Mouse (Mus musculus): ENCODE data around the gene Mrs2. TPM values are rescaled to one million over a fixed set of nuclear protein-coding genes. Genes with fewer than 3 reads are reported as not detected.

Mrs2 gene
- 15.0 and 21.2 TPM in 2 replicates for polyA plus RNA-seq (2015; fragmentation: Nextera tagmentation; extraction: Ambion mirVana)

DNA sequence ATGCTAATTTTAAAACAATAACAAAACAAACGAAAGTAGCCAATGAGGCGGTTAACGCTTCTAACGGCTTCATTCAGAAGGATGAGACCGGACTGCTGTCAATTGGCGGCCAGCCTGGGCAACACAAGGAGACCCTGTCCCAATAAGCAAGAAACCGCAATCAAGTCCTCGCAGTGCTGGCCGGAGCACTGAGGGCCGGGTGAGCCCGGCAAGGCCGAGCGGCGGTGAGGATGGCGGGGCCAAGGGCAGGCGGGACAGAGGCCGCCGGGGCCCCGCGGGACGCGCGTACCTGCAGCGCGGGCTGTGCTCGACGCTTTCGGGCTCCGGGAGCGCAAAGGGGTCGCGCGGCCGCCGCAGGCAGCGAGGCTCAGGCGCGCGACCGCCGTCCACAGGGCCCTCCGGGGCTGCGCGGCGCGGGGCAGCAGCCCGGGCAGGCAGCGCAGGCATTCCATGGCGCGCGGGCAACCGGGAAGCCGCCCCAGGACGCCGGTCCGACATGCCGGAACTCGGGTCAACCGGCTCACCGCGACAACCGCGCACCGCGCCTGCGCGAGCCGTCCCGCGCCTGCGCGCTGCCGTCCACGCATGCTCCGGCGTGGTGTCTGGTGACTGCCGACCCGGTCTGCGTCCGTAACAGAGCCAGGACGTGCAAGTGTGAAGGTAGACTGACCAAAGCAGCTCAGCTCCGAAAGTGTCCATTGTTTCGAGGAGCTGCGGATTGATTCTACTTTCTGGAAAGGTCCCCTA is at the start of gene Mrs2:
Gene Mrs2, minus strand, starts transcription at position 587 of the 747 bp plus-strand sequence.
- WGBS: under 1% methylated on average over 71 of the region's 84 CpGs
- Histone ChIP-seq H3K4me1 (replicated peaks; ENCODE audit: control insufficient read depth, insufficient read depth, low read length) (peaks cover 5% of the 10 kb centered on the region; the same call in 1 of the 2 replicates), H3K9ac (ENCODE audit: low read depth, low read length) (peak within 1 kb of the TSS; percentile 91), H3K27ac (ENCODE audit: low read depth, low read length) (peak within 1 kb of the TSS; percentile 83), H3K36me3 (ENCODE audit: control insufficient read depth, insufficient read depth) (no peaks in the 10 kb centered on the region), H3K4me3 (ENCODE audit: low read depth, low read length) (peak within 1 kb of the TSS; percentile 92), H3K27me3 (replicated peaks; ENCODE audit: control insufficient read depth, insufficient read depth, low read length) (no peaks in the 10 kb centered on the region), H3K9me3 (ENCODE audit: control insufficient read depth) (no peaks in the 10 kb centered on the region), H3K4me2 (replicated peaks; ENCODE audit: low read depth) (peak within 1 kb of the TSS; percentile 90)
- ATAC-seq: peak; percentile 90
- TF ChIP-seq CTCF (IDR thresholded peaks at IDR 0.05; ENCODE audit: low read depth): no peak

DNA sequence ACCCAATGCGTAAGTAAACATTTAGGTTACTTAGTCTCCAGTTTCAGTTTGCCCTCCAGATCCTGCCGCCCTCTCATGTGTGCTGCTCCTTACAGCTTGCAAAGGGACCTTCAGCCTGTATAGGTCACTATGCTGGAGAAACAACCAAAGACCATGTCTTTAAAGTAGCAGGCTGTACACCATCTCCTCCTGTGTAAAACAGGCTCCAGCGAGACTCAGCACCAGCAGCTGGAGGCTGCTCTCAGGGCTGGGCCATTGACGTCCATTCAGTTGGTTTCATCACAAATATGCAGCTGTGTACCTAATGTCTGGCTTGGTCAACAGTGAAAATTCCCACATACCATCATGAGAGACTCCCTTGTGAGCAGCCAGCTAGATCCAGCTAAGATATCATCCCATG is 49.6 kb upstream of the Mrs2 start:
- 62% methylated on average over 4 of the region's 4 CpGs for WGBS
- H3K4me2 ChIP-seq (replicated peaks; ENCODE audit: low read depth): no peak overlapping the region
- no peak for ATAC-seq
- H3K4me1 ChIP-seq (replicated peaks; ENCODE audit: control insufficient read depth, insufficient read depth, low read length): no peaks in the 10 kb centered on the region
- TF ChIP-seq CTCF (IDR thresholded peaks at IDR 0.05; ENCODE audit: low read depth): no peak
- H3K27me3 ChIP-seq (replicated peaks; ENCODE audit: control insufficient read depth, insufficient read depth, low read length): no peaks in the 10 kb centered on the region
- H3K27ac ChIP-seq (ENCODE audit: low read depth, low read length): no peak overlapping the region
- no peaks in the 10 kb centered on the region for H3K9me3 ChIP-seq (ENCODE audit: control insufficient read depth)
- no peak overlapping the region for H3K4me3 ChIP-seq (ENCODE audit: low read depth, low read length)
- H3K36me3 ChIP-seq (ENCODE audit: control insufficient read depth, insufficient read depth): no peaks in the 10 kb centered on the region
- no peak overlapping the region for H3K9ac ChIP-seq (ENCODE audit: low read depth, low read length)

DNA sequence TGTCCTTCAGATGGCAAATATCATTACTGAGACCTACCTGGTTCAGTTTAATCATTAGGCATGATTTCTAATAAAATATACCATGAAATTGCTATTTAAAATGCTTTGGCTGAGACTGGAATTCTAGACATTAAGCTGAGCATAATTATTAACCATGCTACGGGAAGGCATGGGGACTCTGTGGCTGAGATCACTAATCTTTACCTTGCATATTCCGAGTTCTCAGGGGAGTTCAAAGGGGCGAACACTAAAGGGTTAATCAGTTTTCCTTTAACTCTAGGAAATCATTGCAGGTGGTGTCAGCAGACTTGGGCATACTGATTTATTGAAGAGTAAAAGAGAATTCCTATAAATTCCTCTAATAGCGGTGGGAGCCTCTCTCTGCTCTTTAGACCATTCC is 47.0 kb upstream of the Mrs2 start:
- Histone ChIP-seq H3K36me3 (ENCODE audit: control insufficient read depth, insufficient read depth) (no peaks in the 10 kb centered on the region), H3K9me3 (ENCODE audit: control insufficient read depth) (no peaks in the 10 kb centered on the region), H3K9ac (ENCODE audit: low read depth, low read length) (no peak overlapping the region), H3K27me3 (replicated peaks; ENCODE audit: control insufficient read depth, insufficient read depth, low read length) (no peaks in the 10 kb centered on the region), H3K4me2 (replicated peaks; ENCODE audit: low read depth) (no peak overlapping the region), H3K27ac (ENCODE audit: low read depth, low read length) (no peak overlapping the region), H3K4me3 (ENCODE audit: low read depth, low read length) (no peak overlapping the region), H3K4me1 (replicated peaks; ENCODE audit: control insufficient read depth, insufficient read depth, low read length) (no peaks in the 10 kb centered on the region)
- ATAC-seq: no peak
- WGBS: 54% methylated on average over 4 of the region's 4 CpGs
- TF ChIP-seq CTCF (IDR thresholded peaks at IDR 0.05; ENCODE audit: low read depth): no peak

DNA sequence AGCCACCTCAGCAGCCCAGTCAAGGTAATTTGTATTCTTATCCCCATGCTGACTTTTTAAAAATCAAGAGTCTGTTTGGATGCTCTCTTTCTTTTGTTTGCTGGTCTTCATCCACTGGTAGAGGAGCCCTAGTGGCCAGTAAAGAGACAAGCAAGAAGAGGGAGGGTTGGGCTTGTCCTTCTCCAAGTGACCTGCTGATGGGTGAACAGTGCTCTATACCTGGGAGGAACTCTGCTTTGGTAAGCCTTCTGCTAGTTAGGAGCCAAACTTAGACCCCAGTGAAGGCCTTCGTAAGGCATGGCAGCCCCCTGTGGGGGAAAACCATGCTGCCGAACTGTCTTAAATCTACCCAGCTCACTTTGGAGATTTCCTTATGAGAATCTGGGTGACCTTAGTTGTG is 46.5 kb upstream of the Mrs2 start:
- TF ChIP-seq CTCF (IDR thresholded peaks at IDR 0.05; ENCODE audit: low read depth): no peak
- Histone ChIP-seq H3K9me3 (ENCODE audit: control insufficient read depth) (no peaks in the 10 kb centered on the region), H3K4me2 (replicated peaks; ENCODE audit: low read depth) (no peak overlapping the region), H3K4me3 (ENCODE audit: low read depth, low read length) (no peak overlapping the region), H3K4me1 (replicated peaks; ENCODE audit: control insufficient read depth, insufficient read depth, low read length) (no peaks in the 10 kb centered on the region), H3K9ac (ENCODE audit: low read depth, low read length) (no peak overlapping the region), H3K27me3 (replicated peaks; ENCODE audit: control insufficient read depth, insufficient read depth, low read length) (no peaks in the 10 kb centered on the region), H3K36me3 (ENCODE audit: control insufficient read depth, insufficient read depth) (no peaks in the 10 kb centered on the region), H3K27ac (ENCODE audit: low read depth, low read length) (no peak overlapping the region)
- no peak for ATAC-seq
- WGBS: 97% methylated on average over 2 of the region's 2 CpGs

DNA sequence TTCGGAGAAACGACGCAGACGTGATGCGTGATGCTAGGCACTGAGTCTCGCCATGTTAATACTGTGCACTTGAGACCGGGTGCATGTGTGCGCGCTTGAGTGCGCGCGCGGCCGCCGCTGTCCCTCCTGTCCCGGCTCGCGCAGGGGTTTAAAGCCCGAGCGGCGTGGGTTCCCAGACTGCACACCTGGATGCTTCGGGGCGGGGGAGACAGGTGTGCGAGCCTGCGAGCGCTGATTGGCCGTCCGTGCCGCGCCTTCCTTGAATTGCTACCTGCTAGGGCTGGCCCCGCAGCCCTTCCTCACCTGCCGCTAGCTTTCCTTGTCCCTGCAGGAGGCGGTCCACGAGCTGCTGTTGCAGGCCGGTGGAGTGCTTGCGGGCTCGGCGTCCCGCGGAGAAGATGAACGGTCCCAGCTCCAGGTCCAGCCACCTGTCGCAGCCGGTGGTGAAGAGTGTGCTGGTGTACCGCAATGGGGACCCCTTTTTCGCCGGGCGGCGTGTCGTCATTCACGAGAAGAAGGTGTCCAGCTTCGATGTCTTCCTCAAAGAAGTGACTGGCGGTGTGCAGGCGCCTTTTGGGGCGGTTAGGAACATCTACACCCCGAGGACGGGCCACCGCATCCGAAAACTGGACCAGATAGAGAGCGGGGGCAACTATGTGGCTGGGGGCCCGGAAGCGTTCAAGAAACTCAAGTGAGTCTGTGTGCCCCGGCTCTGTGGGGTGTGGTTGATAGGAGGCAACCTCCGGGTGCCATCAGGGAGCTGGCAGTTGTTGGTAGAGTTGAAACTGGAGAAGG is 35.9 kb upstream of the Mrs2 start, which contains the start of gene Dcdc2a:
Gene Dcdc2a, plus strand, starts transcription at position 132 of the 795 bp plus-strand sequence.
- Histone ChIP-seq H3K27me3 (replicated peaks; ENCODE audit: control insufficient read depth, insufficient read depth, low read length) (peaks cover 18% of the 10 kb centered on the region; the same call in 1 of the 2 replicates), H3K27ac (ENCODE audit: low read depth, low read length) (no peak within 1 kb of the TSS), H3K4me2 (replicated peaks; ENCODE audit: low read depth) (peak within 1 kb of the TSS; percentile 76), H3K36me3 (ENCODE audit: control insufficient read depth, insufficient read depth) (no peaks in the 10 kb centered on the region), H3K9ac (ENCODE audit: low read depth, low read length) (no peak within 1 kb of the TSS), H3K4me1 (replicated peaks; ENCODE audit: control insufficient read depth, insufficient read depth, low read length) (no peaks in the 10 kb centered on the region; the same call in 1 of the 2 replicates), H3K4me3 (ENCODE audit: low read depth, low read length) (peak within 1 kb of the TSS; percentile 48), H3K9me3 (ENCODE audit: control insufficient read depth) (no peaks in the 10 kb centered on the region)
- TF ChIP-seq CTCF (IDR thresholded peaks at IDR 0.05; ENCODE audit: low read depth): no peak
- 2% methylated on average over 63 of the region's 63 CpGs for WGBS
- peak; percentile 77 for ATAC-seq

DNA sequence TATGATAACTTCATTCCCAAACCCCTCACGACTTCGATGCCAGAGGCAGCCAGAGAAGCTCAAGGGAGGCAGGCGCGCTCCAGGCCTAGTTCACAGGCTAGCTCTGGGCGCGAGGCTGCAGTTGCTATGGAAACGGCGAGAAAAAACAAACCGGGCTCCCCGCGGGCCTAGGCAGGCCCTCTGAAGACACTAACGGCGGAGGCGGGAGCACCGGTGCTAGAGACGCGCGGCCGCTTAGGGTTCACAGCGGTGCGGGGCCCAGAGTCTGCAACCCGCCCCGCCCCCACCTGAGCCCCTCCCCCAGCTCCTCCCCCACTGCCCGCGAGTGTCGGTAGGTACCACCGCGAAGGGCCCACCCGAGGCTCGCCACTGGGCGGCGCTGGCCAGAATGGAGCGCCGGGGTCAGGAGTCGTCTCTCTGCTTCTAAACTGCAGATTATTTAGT is 35.0 kb upstream of the Mrs2 start:
- H3K9ac ChIP-seq (ENCODE audit: low read depth, low read length): no peak overlapping the region
- no peaks in the 10 kb centered on the region; the same call in 1 of the 2 replicates for H3K4me1 ChIP-seq (replicated peaks; ENCODE audit: control insufficient read depth, insufficient read depth, low read length)
- H3K9me3 ChIP-seq (ENCODE audit: control insufficient read depth): no peaks in the 10 kb centered on the region
- H3K4me2 ChIP-seq (replicated peaks; ENCODE audit: low read depth): peak overlapping the region; percentile 76
- H3K36me3 ChIP-seq (ENCODE audit: control insufficient read depth, insufficient read depth): no peaks in the 10 kb centered on the region
- ATAC-seq: peak; percentile 69
- under 1% methylated on average over 35 of the region's 35 CpGs for WGBS
- H3K27me3 ChIP-seq (replicated peaks; ENCODE audit: control insufficient read depth, insufficient read depth, low read length): peaks cover 18% of the 10 kb centered on the region; the same call in 1 of the 2 replicates
- TF ChIP-seq CTCF (IDR thresholded peaks at IDR 0.05; ENCODE audit: low read depth): peak; percentile 47
- H3K27ac ChIP-seq (ENCODE audit: low read depth, low read length): no peak overlapping the region
- H3K4me3 ChIP-seq (ENCODE audit: low read depth, low read length): peak overlapping the region; percentile 48

Data from intestine, postnatal 0 days (tissue).